Mouse (Mus musculus) erythroblast, embryonic 14.5 days (primary cell): ENCODE measurements at regions not wholly inside any gene's neighbourhood (a gene's known extent, or its start where the extent isn't known, plus 50 kb on each side); places are given as distances from the start of the nearest gene placed in this dataset.

Source experiments
- H3K27me3 ChIP-seq: 2 replicates; pipeline ENCODE4 v1.6.1; 2012; ENCODE audit warnings: inconsistent platforms; ENCODE audit not compliant: control insufficient read depth
- H3K36me3 ChIP-seq: 2 replicates; pipeline ENCODE4 v1.6.1; 2012; ENCODE audit warnings: mild to moderate bottlenecking, inconsistent platforms; ENCODE audit not compliant: control insufficient read depth
- H3K4me1 ChIP-seq: 2 replicates; pipeline ENCODE4 v1.6.1; 2012; ENCODE audit warnings: inconsistent platforms; ENCODE audit not compliant: control insufficient read depth
- H3K4me3 ChIP-seq: replicated peaks from 2 replicates; pipeline ENCODE3; 2012; ENCODE audit warnings: moderate library complexity, mild to moderate bottlenecking, inconsistent platforms
- H3K9me3 ChIP-seq: 2 replicates; pipeline ENCODE4 v1.6.1; 2012; ENCODE audit warnings: low read length, inconsistent platforms, mixed read lengths; ENCODE audit not compliant: control insufficient read depth
- GATA1 ChIP-seq: IDR thresholded peaks from 2 replicates; pipeline ENCODE4 v1.6.1; 2012; ENCODE audit warnings: low read length, inconsistent platforms, mixed read lengths
- TAL1 ChIP-seq: IDR thresholded peaks from 3 replicates; pipeline ENCODE4 v1.6.1; 2012; ENCODE audit warnings: low read length, inconsistent platforms, mixed read lengths

- TF ChIP-seq TAL1 (no peak), GATA1 (no peak)
- no peak overlapping the region for H3K4me3 ChIP-seq
- H3K9me3 ChIP-seq: peaks cover 8% of the 10 kb centered on the region
- no peaks in the 10 kb centered on the region for H3K36me3 ChIP-seq
- no peaks in the 10 kb centered on the region for H3K4me1 ChIP-seq
- no peaks in the 10 kb centered on the region for H3K27me3 ChIP-seq
These were observed 105.1 kb downstream of the Setd4 start for GRCm38 (mm10) chr16:93498800-93499199.

DNA sequence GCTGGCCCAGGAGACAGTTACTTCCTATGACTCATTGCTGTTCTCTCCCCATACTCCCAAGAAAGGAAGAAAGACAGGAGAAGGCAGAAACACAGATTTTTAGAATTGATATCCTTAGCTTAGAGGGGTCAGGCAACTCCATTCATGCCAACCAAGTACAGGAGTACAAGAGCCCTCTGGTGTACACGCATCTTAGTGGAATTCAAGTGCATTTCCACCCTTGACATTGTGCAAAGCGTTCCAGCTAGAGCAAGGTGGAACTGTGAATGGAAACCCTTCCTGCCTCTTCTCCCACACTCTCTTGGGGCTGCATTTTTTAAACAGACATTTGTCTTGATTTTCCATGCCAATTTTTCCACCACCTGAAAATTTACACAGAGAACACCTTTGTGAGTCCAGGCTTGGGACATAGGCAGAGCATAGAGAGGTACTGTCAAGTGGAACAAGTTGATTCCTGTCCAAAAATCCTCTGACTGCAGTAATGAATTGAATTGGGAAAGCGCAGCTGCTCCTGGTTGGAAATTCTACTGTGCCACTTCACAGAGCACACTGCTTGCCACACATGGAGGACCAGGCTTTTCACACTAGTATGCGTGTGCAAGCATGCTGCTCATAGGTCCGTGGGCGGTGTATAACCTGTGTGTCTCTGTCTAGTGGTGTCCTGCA, 110.4 kb downstream of the Setd4 start:
- no peaks in the 10 kb centered on the region for H3K27me3 ChIP-seq
- H3K36me3 ChIP-seq: no peaks in the 10 kb centered on the region
- H3K9me3 ChIP-seq: no peaks in the 10 kb centered on the region
- no peaks in the 10 kb centered on the region for H3K4me1 ChIP-seq
- no peak for TF ChIP-seq TAL1
- TF ChIP-seq GATA1: no peak
- no peak overlapping the region for H3K4me3 ChIP-seq

- no peak for TF ChIP-seq GATA1
- no peak for TF ChIP-seq TAL1
- Histone ChIP-seq H3K4me3 (no peak overlapping the region), H3K4me1 (no peaks in the 10 kb centered on the region), H3K36me3 (no peaks in the 10 kb centered on the region), H3K27me3 (no peaks in the 10 kb centered on the region), H3K9me3 (no peaks in the 10 kb centered on the region)
These were observed 117.0 kb downstream of the Setd4 start for GRCm38 (mm10) chr16:93486646-93487550.

DNA sequence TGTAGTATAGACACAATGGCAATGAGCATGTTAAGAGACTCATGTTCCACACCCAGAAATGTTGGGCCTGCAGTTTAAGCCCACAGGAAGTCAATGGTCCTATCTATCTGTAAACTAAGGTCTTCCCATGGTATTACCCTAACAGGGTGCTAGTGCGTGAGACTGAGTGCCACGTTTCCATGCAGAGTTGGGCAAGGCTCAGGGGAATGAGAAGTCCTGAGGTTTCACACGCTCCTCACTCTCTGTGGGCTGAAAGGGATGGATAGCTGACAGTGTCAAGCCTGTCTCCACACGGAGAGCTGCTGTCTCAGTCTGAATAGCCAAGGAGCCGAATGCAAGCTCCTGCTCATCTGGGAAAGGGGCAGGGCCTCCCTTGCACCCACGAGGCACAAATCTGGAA, 133.9 kb downstream of the Setd4 start:
- Histone ChIP-seq H3K9me3 (peaks cover 9% of the 10 kb centered on the region), H3K27me3 (no peaks in the 10 kb centered on the region), H3K4me3 (no peak overlapping the region), H3K36me3 (no peaks in the 10 kb centered on the region), H3K4me1 (no peaks in the 10 kb centered on the region)
- TF ChIP-seq GATA1 (no peak), TAL1 (no peak)

- TF ChIP-seq GATA1 (no peak), TAL1 (no peak)
- H3K4me1 ChIP-seq: no peaks in the 10 kb centered on the region
- no peaks in the 10 kb centered on the region for H3K36me3 ChIP-seq
- peaks cover 6% of the 10 kb centered on the region for H3K9me3 ChIP-seq
- H3K27me3 ChIP-seq: no peaks in the 10 kb centered on the region
- no peak overlapping the region for H3K4me3 ChIP-seq
These were observed 138.1 kb downstream of the Setd4 start for GRCm38 (mm10) chr16:93465741-93466140.

GRCm38 (mm10) chr16:93464898-93465297, 139.0 kb downstream of the Setd4 start:
- no peaks in the 10 kb centered on the region for H3K36me3 ChIP-seq
- peaks cover 4% of the 10 kb centered on the region for H3K9me3 ChIP-seq
- H3K4me3 ChIP-seq: no peak overlapping the region
- TF ChIP-seq TAL1 (no peak), GATA1 (no peak)
- 0 out of 2 replicates have a peak, but pooled peaks cover under 1% of the 10 kb centered on the region for H3K27me3 ChIP-seq
- H3K4me1 ChIP-seq: no peaks in the 10 kb centered on the region

DNA sequence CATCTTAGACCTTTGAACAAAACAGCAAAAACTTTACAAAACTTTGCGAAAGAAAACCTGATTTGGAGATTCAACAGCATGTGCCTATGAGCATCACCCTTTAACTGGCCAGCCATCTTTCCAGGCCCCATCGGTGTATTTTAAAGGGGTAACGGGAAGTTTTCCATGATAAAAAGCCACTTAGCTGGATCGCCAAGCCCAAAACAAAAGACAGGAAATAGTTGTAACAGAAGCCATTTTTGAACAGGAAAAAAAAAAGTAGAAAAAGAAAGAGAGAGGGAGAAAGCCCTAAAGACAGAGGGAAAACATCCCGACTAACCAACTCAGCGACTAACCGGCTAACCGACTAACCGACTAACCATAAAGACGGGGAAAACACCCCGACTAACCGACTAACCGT, 140.5 kb downstream of the Setd4 start:
- H3K9me3 ChIP-seq: no peaks in the 10 kb centered on the region
- no peaks in the 10 kb centered on the region for H3K4me1 ChIP-seq
- no peak overlapping the region for H3K4me3 ChIP-seq
- no peaks in the 10 kb centered on the region for H3K36me3 ChIP-seq
- TF ChIP-seq TAL1: no peak
- no peak for TF ChIP-seq GATA1
- H3K27me3 ChIP-seq: 0 out of 2 replicates have a peak, but pooled peaks cover 2% of the 10 kb centered on the region

- Histone ChIP-seq H3K9me3 (no peaks in the 10 kb centered on the region), H3K36me3 (no peaks in the 10 kb centered on the region), H3K4me3 (no peak overlapping the region), H3K4me1 (no peaks in the 10 kb centered on the region), H3K27me3 (0 out of 2 replicates have a peak, but pooled peaks cover 2% of the 10 kb centered on the region)
- TF ChIP-seq TAL1 (no peak), GATA1 (no peak)
These were observed 141.6 kb downstream of the Setd4 start for GRCm38 (mm10) chr16:93462286-93462610.
